33 mouse cellular contexts compared by ENCODE assay signal in the genomic region with DNA sequence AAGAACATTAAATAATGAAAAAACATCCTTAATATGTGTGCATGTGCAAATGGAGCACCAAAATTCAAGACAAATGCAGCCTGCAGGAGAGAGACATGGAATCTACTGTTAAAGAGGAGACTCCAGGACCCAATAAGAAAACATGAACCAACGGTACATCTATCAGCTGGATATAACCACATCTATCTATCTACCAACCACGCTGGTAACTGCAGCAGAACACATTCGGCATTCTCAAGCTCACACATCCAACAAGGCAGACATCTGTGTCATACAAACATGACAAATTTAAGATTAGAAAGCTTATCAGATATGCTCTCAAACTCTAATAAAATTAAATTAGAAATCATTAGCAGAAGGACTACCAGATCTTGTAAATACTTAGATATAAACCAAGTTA.
"Had no signal": no experiment of that assay in that cellular context is flagged by ENCODE, and none has a peak within 500 bp of the region (broad histone marks: within the 10 kb centered on the region; RNA-seq: fewer than 3 reads in every experiment).

No protein-coding gene starts in this region.

- H3K27me3 ChIP-seq: heart, embryonic 12.5 days; heart, embryonic 13.5 days; heart, embryonic 15.5 days; hindbrain, embryonic 12.5 days; hindbrain, embryonic 13.5 days; hindbrain, embryonic 15.5 days; intestine, embryonic 15.5 days; kidney, embryonic 15.5 days had no signal

- DNase-seq: heart, postnatal 14 days; heart, postnatal 36 days; heart, postnatal 4 days; kidney, adult 11 months; kidney, adult 18-20 months; kidney, adult 2 months; kidney, adult 8-10 months; kidney, adult 9 months; kidney, postnatal 10 days; kidney, postnatal 14 days; kidney, postnatal 25 days; kidney, postnatal 36 days; kidney, postnatal 4 days; layer of hippocampus, adult 9-11 months; layer of hippocampus, postnatal 36 days had no signal

- H3K27ac ChIP-seq: heart, embryonic 10.5 days; heart, embryonic 13.5 days; heart, embryonic 15.5 days; hindbrain, embryonic 10.5 days; hindbrain, embryonic 12.5 days; hindbrain, embryonic 13.5 days; hindbrain, embryonic 14.5 days; hindbrain, embryonic 15.5 days; hindbrain, postnatal 0 days; intestine, embryonic 15.5 days; kidney, embryonic 15.5 days; kidney, postnatal 0 days; layer of hippocampus, adult 2 months had no signal

- H3K36me3 ChIP-seq: heart, embryonic 15.5 days; hindbrain, embryonic 15.5 days had no signal

- H3K4me1 ChIP-seq: heart, embryonic 10.5 days; heart, embryonic 12.5 days; heart, embryonic 13.5 days; heart, embryonic 15.5 days; hindbrain, embryonic 10.5 days; hindbrain, embryonic 12.5 days; hindbrain, embryonic 13.5 days; hindbrain, embryonic 15.5 days; intestine, embryonic 15.5 days; kidney, embryonic 15.5 days had no signal

- H3K9ac ChIP-seq: heart, embryonic 12.5 days; heart, embryonic 13.5 days; heart, embryonic 15.5 days; hindbrain, embryonic 12.5 days; hindbrain, embryonic 13.5 days; hindbrain, embryonic 14.5 days; hindbrain, embryonic 15.5 days; intestine, embryonic 15.5 days; kidney, embryonic 15.5 days had no signal

- H3K4me3 ChIP-seq: heart, embryonic 10.5 days; heart, embryonic 12.5 days; heart, embryonic 13.5 days; heart, embryonic 15.5 days; hindbrain, embryonic 10.5 days; hindbrain, embryonic 12.5 days; hindbrain, embryonic 13.5 days; hindbrain, embryonic 15.5 days; intestine, embryonic 15.5 days; kidney, embryonic 15.5 days; layer of hippocampus, adult 2 months had no signal

- ATAC-seq: hindbrain, embryonic 16.5 days; hindbrain, postnatal 0 days; inflammation-experienced regulatory T-cells, adult 6 months; intestine, embryonic 15.5 days; intestine, embryonic 16.5 days; intestine, postnatal 0 days had no signal

- H3K9me3 ChIP-seq: heart, embryonic 10.5 days; heart, embryonic 12.5 days; heart, embryonic 13.5 days; heart, embryonic 15.5 days; hindbrain, embryonic 12.5 days; hindbrain, embryonic 13.5 days; hindbrain, embryonic 15.5 days; intestine, embryonic 15.5 days; kidney, embryonic 15.5 days had no signal
